Mouse (Mus musculus) neural tube, embryonic 11.5 days (tissue): Measurements from ENCODE around the gene Arid3b. TPM values are rescaled to one million over a fixed set of nuclear protein-coding genes. Genes with fewer than 3 reads are reported as not detected.

Experiments used
- ATAC-seq: fragments of 200-750 bp; cut with Nextera tagmentation; 2 replicates; pipeline ENCODE4 v1.8.0; 2017; ENCODE audit warnings: moderate number of reproducible peaks, mild to moderate bottlenecking, moderate TSS enrichment, moderate library complexity; ENCODE audit not compliant: insufficient read depth, low FRiP score, low TSS enrichment
- DNase-seq: peaks from one replicate; pipeline ENCODE4 v3.0.0-alpha.2; 2015; ENCODE audit warnings: low spot score
- H3K27ac ChIP-seq: fragments of 300-500 bp; sonication (generic); 2 replicates; pipeline ENCODE4 v1.5.1; 2014; ENCODE audit warnings: low read depth, mild to moderate bottlenecking, low read length
- H3K27me3 ChIP-seq: fragments of 300-500 bp; sonication (generic); 2 replicates; pipeline ENCODE4 v1.6.1; 2014; ENCODE audit warnings: mild to moderate bottlenecking, low read length, mixed read lengths; ENCODE audit not compliant: control insufficient read depth, insufficient read depth
- H3K36me3 ChIP-seq: fragments of 300-500 bp; sonication (generic); 2 replicates; pipeline ENCODE4 v1.6.1; 2014; ENCODE audit warnings: mild to moderate bottlenecking, low read length, moderate library complexity, mixed read lengths; ENCODE audit not compliant: control insufficient read depth, insufficient read depth
- H3K4me1 ChIP-seq: fragments of 300-500 bp; sonication (generic); 2 replicates; pipeline ENCODE4 v1.6.1; 2014; ENCODE audit warnings: low read length, mixed read lengths; ENCODE audit not compliant: control insufficient read depth, insufficient read depth
- H3K4me2 ChIP-seq: fragments of 300-500 bp; sonication (generic); 2 replicates; pipeline ENCODE4 v1.6.1; 2014; ENCODE audit warnings: low read depth, mild to moderate bottlenecking, moderate library complexity
- H3K4me3 ChIP-seq: fragments of 300-500 bp; sonication (generic); 2 replicates; pipeline ENCODE4 v1.5.1; 2014; ENCODE audit warnings: low read depth, low read length
- H3K9ac ChIP-seq: fragments of 300-500 bp; sonication (generic); 2 replicates; pipeline ENCODE4 v1.6.1; 2014; ENCODE audit warnings: mild to moderate bottlenecking, low read length
- H3K9me3 ChIP-seq: fragments of 300-500 bp; sonication (generic); 2 replicates; pipeline ENCODE4 v1.6.1; 2016; ENCODE audit warnings: low read length; ENCODE audit not compliant: control insufficient read depth
- WGBS: fragments of 180-500 bp; shearing (Covaris S2); extraction: QIAGEN DNeasy Blood & Tissue Kit; methylation state at CpG from one replicate; pipeline ENCODE4 v1.1.7; 2014; 5-methylcytosine and 5-hydroxymethylcytosine counted together
- polyA plus RNA-seq: library from polyadenylated mRNA; unstranded; fragments of >200 nt; fragmentation: Nextera tagmentation; extraction: Ambion mirVana; gene quantifications from 2 replicates; pipeline ENCODE4 v1.2.1, GENCODE M21; 2014

Arid3b gene
- polyA plus RNA-seq, 1 experiment from 2014 or later = 25.8 TPM

DNA sequence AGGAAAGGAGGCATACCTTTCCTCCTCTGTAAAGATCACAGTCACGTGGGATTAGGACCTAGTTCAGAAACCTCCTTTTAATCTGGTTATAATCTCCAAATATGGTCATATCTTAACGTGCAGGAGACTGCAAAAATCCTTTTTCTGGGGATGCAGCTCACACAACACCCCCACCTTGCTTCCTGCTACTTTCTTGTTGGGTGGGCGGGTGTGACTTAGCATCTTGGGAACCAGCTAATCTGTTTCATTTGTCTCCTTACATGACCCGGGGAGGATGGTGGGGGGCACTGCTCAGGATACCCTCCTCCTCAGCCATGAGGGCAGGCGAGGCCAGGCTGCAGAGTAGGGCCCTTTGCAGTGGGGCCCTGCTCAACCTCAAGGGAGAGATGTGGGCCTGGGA, 61.6 kb downstream of the Arid3b start:
- Histone ChIP-seq H3K9ac (no peak overlapping the region), H3K9me3 (no peaks in the 10 kb centered on the region), H3K27ac (no peak overlapping the region), H3K36me3 (no peaks in the 10 kb centered on the region), H3K27me3 (no peaks in the 10 kb centered on the region), H3K4me2 (no peak overlapping the region), H3K4me3 (no peak overlapping the region), H3K4me1 (no peaks in the 10 kb centered on the region)
- ATAC-seq = no peak
- no peak for DNase-seq
- WGBS = 81% methylated on average over 5 of the region's 5 CpGs

DNA sequence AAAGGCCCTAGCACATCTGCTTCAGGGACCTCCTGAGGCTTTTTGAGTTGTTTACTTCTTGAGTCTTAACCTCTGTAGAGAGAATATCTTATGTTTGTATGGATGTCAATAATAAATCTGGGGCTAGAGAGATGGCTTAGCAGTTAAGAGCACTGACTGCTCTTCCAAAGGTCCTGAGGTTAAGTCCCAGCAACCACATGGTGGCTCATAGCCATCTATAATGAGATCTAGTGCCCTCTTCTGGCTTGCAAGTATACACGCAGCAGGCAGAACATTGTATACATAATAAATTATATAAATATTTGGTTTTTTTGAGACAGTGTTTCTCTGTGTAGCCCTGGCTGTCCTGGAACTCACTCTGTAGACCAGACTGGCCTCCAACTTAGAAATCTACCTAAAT, 62.4 kb downstream of the Arid3b start:
- Histone ChIP-seq H3K27ac (no peak overlapping the region), H3K9me3 (no peaks in the 10 kb centered on the region), H3K4me1 (no peaks in the 10 kb centered on the region), H3K9ac (no peak overlapping the region), H3K4me2 (no peak overlapping the region), H3K27me3 (no peaks in the 10 kb centered on the region), H3K4me3 (no peak overlapping the region), H3K36me3 (no peaks in the 10 kb centered on the region)
- no peak for ATAC-seq
- 20% methylated on average over 1 of the region's 1 CpGs for whole genome bisulfite sequencing
- no peak for DNase-seq

DNA sequence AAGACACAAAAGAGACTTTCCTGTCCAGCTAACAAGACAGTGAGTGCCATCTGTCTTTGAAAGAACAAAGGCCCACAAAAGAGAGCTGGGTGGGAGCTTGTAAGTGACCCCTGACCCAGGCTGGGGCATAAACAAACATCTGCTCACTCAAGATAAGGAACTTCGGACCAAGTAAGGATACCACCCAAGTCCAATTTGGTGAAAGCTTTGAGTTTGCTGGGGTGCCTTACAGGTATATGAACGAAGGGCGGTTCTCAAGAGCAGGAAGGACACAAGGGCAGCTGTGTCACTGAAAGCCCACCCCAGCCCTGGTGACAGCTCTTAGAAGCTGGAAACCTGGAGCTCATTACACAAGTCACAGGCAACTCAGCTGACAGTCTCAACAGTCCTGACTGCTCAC, 62.8 kb downstream of the Arid3b start:
- Histone ChIP-seq H3K4me2 (no peak overlapping the region), H3K36me3 (no peaks in the 10 kb centered on the region), H3K27ac (no peak overlapping the region), H3K27me3 (no peaks in the 10 kb centered on the region), H3K4me1 (no peaks in the 10 kb centered on the region), H3K9ac (no peak overlapping the region), H3K4me3 (no peak overlapping the region), H3K9me3 (no peaks in the 10 kb centered on the region)
- 71% methylated on average over 3 of the region's 3 CpGs for WGBS
- ATAC-seq (no peak), DNase-seq (no peak)

DNA sequence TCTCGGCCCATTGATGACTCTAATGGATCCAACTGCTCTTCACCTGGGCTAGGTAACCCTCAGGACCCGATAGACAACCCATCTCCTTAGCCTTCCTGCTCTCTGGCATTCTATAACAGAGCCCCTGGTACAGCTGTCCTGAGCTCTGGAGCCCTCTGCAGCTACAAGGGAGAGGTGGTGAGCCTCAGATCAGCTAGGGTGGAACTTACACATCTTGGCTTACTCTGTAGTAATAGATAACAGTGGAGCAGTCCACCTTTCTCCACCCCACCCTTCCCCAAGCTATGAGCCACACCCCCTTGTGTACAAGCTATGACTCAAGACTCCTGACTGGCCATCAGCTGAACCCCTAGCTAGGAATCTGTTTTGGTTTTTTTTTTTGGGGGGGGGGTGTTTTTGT, 65.8 kb downstream of the Arid3b start:
- Histone ChIP-seq H3K4me3 (no peak overlapping the region), H3K36me3 (no peaks in the 10 kb centered on the region), H3K4me2 (no peak overlapping the region), H3K9me3 (no peaks in the 10 kb centered on the region), H3K27ac (no peak overlapping the region), H3K9ac (no peak overlapping the region), H3K4me1 (peaks cover 5% of the 10 kb centered on the region; the same call in 1 of the 2 replicates), H3K27me3 (no peaks in the 10 kb centered on the region)
- ATAC-seq = no peak
- 88% methylated on average over 2 of the region's 2 CpGs for WGBS
- no peak for DNase-seq

DNA sequence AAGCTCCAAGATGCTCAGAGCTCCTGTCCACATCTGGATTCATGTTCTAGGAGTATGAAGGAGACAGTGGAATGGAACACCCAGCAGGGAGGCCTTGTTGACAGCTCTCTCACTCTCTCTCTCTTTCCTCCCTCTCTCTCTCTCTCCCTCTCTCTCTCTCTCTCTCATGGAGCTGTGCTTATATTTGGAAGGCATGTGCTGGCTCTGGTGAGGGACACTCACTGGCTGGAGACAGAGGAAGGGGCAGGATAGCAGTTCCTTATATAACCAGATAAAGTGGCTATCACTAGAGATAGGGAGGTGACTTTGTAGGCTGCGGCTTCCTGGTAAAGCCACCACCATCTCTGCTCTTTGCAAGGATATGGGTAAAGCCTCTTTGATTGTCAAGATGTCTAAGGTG, 66.4 kb downstream of the Arid3b start:
- Histone ChIP-seq H3K4me3 (no peak overlapping the region), H3K36me3 (no peaks in the 10 kb centered on the region), H3K4me1 (peaks cover 5% of the 10 kb centered on the region; the same call in 1 of the 2 replicates), H3K9ac (no peak overlapping the region), H3K27ac (peak overlapping the region; percentile 11; the same call in 1 of the 2 replicates), H3K9me3 (no peaks in the 10 kb centered on the region), H3K4me2 (no peak overlapping the region), H3K27me3 (no peaks in the 10 kb centered on the region)
- DNase-seq (no peak), ATAC-seq (no peak)
- WGBS = 94% methylated on average over 1 of the region's 1 CpGs

GRCm38 (mm10) chr9:57769539-57770069, 67.0 kb downstream of the Arid3b start:
- 61% methylated on average over 2 of the region's 2 CpGs for WGBS

GRCm38 (mm10) chr9:57767231-57767630, 69.4 kb downstream of the Arid3b start:
- DNase-seq (no peak), ATAC-seq (no peak)
- peaks cover 22% of the 10 kb centered on the region for H3K4me1 ChIP-seq
- 96% methylated on average over 4 of the region's 4 CpGs for WGBS
- no peak overlapping the region for H3K9ac ChIP-seq
- H3K9me3 ChIP-seq = no peaks in the 10 kb centered on the region
- no peak overlapping the region for H3K27ac ChIP-seq
- H3K4me2 ChIP-seq = no peak overlapping the region
- H3K36me3 ChIP-seq = no peaks in the 10 kb centered on the region
- no peaks in the 10 kb centered on the region for H3K27me3 ChIP-seq
- no peak overlapping the region for H3K4me3 ChIP-seq

More at GRCm38 (mm10) chr9:57769539-57770069, 67.0 kb downstream of the Arid3b start:
- Histone ChIP-seq H3K4me3 (no peak overlapping the region), H3K4me1 (peaks cover 5% of the 10 kb centered on the region; the same call in 1 of the 2 replicates), H3K27me3 (no peaks in the 10 kb centered on the region), H3K36me3 (no peaks in the 10 kb centered on the region), H3K9ac (no peak overlapping the region), H3K9me3 (no peaks in the 10 kb centered on the region), H3K4me2 (no peak overlapping the region), H3K27ac (peak overlapping the region; percentile 11; the same call in 1 of the 2 replicates)
- ATAC-seq = no peak
- DNase-seq = no peak

DNA sequence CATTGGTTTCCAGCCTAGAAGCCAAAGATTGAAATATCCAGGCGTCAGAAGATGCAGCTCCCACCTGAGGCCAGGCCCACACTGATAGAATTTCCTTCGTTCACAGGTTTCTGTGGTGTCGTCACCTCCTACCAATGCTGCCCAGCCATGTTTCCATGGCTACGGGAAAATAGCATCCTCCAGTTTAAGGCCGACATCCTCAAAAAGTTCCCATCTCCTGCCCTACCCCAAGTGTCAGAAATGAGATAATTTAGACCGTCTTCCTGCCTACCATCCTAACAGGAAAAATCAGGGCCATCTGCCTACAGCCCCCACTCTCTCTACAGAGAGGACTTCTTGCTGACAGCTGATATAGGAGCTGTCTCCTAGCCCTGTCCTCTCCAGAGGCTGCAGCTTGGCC, 70.2 kb downstream of the Arid3b start:
- Histone ChIP-seq H3K4me3 (peak overlapping the region; percentile 92), H3K9ac (peak overlapping the region; percentile 98), H3K27me3 (no peaks in the 10 kb centered on the region), H3K4me2 (peak overlapping the region; percentile 97), H3K36me3 (no peaks in the 10 kb centered on the region), H3K4me1 (peaks cover 22% of the 10 kb centered on the region), H3K9me3 (no peaks in the 10 kb centered on the region), H3K27ac (no peak overlapping the region; the same call in 1 of the 2 replicates)
- no peak for DNase-seq
- 39% methylated on average over 6 of the region's 6 CpGs for WGBS
- no peak for ATAC-seq
